Mouse (Mus musculus) telencephalon, adult 2 months (tissue): Measurements from ENCODE around the gene Frmpd3.

Experiments used
- DNase-seq: peaks from one replicate; pipeline ENCODE4 v3.0.0-alpha.2; 2011; ENCODE audit warnings: low read depth, low spot score

The Frmpd3 gene

DNA sequence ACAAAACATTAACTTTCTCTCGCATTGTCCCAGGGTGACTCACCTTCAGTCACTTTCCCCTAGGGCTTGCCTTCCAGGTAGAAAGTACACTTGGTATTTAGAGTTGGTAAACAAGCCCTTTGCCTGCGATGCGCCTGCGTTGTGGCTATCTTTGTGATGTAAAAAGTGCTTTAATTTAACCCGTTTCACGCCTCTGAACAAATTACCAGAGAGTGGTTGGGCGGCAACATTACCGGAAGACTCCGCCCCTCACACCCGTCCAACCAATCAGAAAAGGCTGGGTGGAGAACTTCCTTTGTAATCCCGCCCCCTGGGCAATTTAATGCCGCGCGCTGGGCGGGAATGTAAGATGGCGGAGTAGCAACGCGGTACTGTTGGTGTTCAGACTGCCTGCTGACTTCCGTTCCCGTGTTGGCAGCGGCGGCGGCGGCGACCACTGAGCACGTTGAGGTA is 114.2 kb downstream of the Frmpd3 start, which contains the start of gene Prps1:
Gene Prps1, plus strand, starts transcription at position 335 of the 453 bp plus-strand sequence.
- peak; percentile 65 for DNase-seq

GRCm38 (mm10) chrX:140456751-140457491 is 114.9 kb downstream of the Frmpd3 start:
- peak; percentile 6 for DNase-seq

- no peak for DNase-seq
Measured at GRCm38 (mm10) chrX:140457502-140457901, 115.4 kb downstream of the Frmpd3 start.

DNA sequence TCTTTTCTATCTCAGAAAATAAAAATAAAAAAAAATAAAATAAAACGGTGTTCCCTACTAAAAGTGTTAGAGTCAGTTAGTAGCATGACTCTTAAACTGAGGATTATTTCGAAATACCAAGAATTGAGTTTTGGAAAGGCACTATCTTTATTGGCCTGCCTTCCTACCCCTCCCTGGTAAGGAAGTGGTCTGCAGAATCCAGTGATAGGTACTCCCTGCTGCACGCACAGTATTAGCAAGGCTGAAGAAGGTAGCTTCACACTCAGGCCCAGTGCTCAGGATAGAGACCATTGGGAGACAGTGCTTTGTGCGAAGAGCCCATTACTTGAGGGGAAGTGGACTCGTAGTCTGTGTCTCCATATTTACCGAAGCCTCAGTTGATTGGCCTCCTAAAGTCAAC is 136.2 kb downstream of the Frmpd3 start:
- no peak for DNase-seq

DNA sequence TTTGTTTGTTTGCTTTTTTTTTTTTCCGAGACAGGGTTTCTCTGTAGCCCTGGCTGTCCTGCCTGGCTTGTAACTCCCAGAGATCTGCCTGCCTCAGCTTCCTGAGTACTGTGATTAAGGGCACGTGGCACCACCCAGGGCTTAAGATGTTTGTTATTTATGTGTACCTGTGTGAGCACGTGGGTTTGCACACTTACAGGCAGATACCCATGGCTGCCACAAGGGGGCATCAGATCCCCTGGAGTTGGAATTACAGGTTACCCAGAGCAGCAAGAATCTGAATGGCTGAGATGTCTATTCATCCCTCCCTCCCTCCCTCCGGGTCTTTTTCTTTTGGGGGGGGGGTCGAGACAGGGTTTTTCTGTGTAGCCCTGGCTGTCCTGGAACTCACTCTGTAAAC is 137.1 kb downstream of the Frmpd3 start:
- DNase-seq: no peak
